Mouse (Mus musculus) E14TG2a.4 (cell line): ENCODE measurements around the gene Gm20662.

Source experiments
- CTCF ChIP-seq: conservative IDR thresholded peaks from 2 replicates; pipeline ENCODE4 v1.5.1; 2014; ENCODE audit warnings: low read length
- POU5F1 ChIP-seq: IDR thresholded peaks from 2 replicates; pipeline ENCODE4 v1.6.1; 2014; ENCODE audit warnings: low read length, borderline replicate concordance

- TF ChIP-seq POU5F1, result no peak
- TF ChIP-seq CTCF, result no peak
These were observed 75.7 kb downstream of the Gm20662 start for GRCm38 (mm10) chr9:108071801-108072200.
